Mouse (Mus musculus) frontal cortex, postnatal 25 days (tissue): Measurements from ENCODE around the gene Prkar2a.

Source experiments
- DNase-seq, 2 experiments: peaks; one replicate each; pipeline ENCODE4 v3.0.0; 2022; ENCODE audit warnings: low spot score in 2 of 2

Prkar2a gene

GRCm38 (mm10) chr9:108692226-108693041 lies 3.3 kb downstream of the Prkar2a start:
- DNase-seq, result peak; percentile 48 to 57

GRCm38 (mm10) chr9:108693946-108694345 lies 4.8 kb downstream of the Prkar2a start:
- no peak for DNase-seq

GRCm38 (mm10) chr9:108694533-108694932 lies 5.4 kb downstream of the Prkar2a start:
- no peak for DNase-seq

- DNase-seq, result no peak
These were observed 13.4 kb downstream of the Prkar2a start for GRCm38 (mm10) chr9:108702476-108702875.

GRCm38 (mm10) chr9:108703373-108704110 lies 14.4 kb downstream of the Prkar2a start:
- DNase-seq, result no peak

GRCm38 (mm10) chr9:108704591-108704990 lies 15.5 kb downstream of the Prkar2a start:
- no peak for DNase-seq

- DNase-seq, result no peak
These were observed 18.1 kb downstream of the Prkar2a start for GRCm38 (mm10) chr9:108707212-108707611.

- no peak for DNase-seq
These were observed 19.7 kb downstream of the Prkar2a start for GRCm38 (mm10) chr9:108708833-108709232.

GRCm38 (mm10) chr9:108710767-108711166 lies 21.7 kb downstream of the Prkar2a start:
- DNase-seq, result no peak

GRCm38 (mm10) chr9:108716199-108716598 lies 27.1 kb downstream of the Prkar2a start:
- no peak for DNase-seq

- DNase-seq, result no peak
These were observed 34.6 kb downstream of the Prkar2a start for GRCm38 (mm10) chr9:108723751-108724150.

GRCm38 (mm10) chr9:108726116-108726515 lies 37.0 kb downstream of the Prkar2a start:
- no peak for DNase-seq

GRCm38 (mm10) chr9:108729050-108729449 lies 39.9 kb downstream of the Prkar2a start:
- no peak for DNase-seq

GRCm38 (mm10) chr9:108732462-108732861 lies 43.3 kb downstream of the Prkar2a start:
- DNase-seq, result no peak

GRCm38 (mm10) chr9:108734626-108735025 lies 45.5 kb downstream of the Prkar2a start:
- no peak for DNase-seq

- no peak for DNase-seq
These were observed 50.1 kb downstream of the Prkar2a start for GRCm38 (mm10) chr9:108739239-108739638.

GRCm38 (mm10) chr9:108740062-108740461 lies 50.9 kb downstream of the Prkar2a start:
- DNase-seq, result no peak

GRCm38 (mm10) chr9:108742048-108742447 lies 52.9 kb downstream of the Prkar2a start:
- no peak for DNase-seq

GRCm38 (mm10) chr9:108746876-108747499 lies 57.9 kb downstream of the Prkar2a start:
- DNase-seq, result no peak

GRCm38 (mm10) chr9:108747694-108748093 lies 58.6 kb downstream of the Prkar2a start:
- no peak for DNase-seq

- no peak for DNase-seq
These were observed 59.6 kb downstream of the Prkar2a start for GRCm38 (mm10) chr9:108748600-108749183.

GRCm38 (mm10) chr9:108750616-108751015 lies 61.5 kb downstream of the Prkar2a start:
- no peak for DNase-seq
